Mouse (Mus musculus) G1E (cell line): ENCODE results near the gene Daam2.

Experiments used
- CTCF ChIP-seq: IDR thresholded peaks from 2 replicates; pipeline ENCODE4 v1.5.1; 2012; ENCODE audit warnings: low read depth, low read length, inconsistent platforms, mixed read lengths
- GATA1 ChIP-seq: IDR thresholded peaks from 2 replicates; pipeline ENCODE4 v1.6.1; 2012; ENCODE audit warnings: borderline replicate concordance, low read length, inconsistent platforms, mixed read lengths

DNA sequence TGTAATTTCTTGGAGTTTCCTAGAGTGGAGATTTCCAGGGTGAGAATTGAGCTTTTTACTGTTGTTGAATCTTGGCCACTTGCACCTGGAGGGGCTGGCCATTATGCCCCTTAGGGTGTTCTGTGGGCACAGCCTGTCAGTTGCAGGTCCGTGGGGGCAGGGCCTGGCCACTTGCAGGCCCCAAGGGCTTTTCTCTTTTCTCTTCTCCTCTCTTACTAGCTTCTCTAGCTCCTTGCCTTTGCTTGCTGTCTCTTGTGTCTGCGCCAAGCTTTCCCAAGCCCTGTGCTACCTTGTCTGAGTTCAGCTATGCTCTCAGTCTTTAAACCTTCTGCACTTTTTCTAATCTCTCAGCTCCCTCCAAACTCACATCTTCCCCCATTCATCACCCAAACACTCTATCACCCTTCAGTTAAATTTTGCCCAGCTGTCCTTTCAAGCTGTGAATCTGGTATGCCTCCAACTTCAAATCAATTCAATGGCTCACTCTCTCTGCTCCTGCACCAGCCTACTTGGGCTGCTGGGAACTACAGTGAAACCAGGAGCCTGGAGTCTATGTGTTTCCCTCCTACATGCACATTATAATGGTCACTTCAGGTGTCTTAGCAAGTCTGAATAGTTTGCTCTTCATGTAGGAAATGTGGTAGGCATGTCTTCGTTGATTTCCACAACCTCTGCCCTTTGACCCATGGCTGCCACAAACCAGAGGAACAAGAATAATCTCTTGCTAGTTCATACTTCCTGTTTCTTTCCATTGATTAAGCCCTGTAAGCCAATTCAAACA is 141.7 kb downstream of the Daam2 start:
- TF ChIP-seq GATA1: no peak
- no peak for TF ChIP-seq CTCF
